Mouse (Mus musculus): ENCODE results near the gene Fes. TPM values are rescaled to one million over a fixed set of nuclear protein-coding genes. Genes with fewer than 3 reads are reported as not detected.

Fes gene
- polyA plus RNA-seq, 1 experiment from 2014 or later, result 18.2 TPM

DNA sequence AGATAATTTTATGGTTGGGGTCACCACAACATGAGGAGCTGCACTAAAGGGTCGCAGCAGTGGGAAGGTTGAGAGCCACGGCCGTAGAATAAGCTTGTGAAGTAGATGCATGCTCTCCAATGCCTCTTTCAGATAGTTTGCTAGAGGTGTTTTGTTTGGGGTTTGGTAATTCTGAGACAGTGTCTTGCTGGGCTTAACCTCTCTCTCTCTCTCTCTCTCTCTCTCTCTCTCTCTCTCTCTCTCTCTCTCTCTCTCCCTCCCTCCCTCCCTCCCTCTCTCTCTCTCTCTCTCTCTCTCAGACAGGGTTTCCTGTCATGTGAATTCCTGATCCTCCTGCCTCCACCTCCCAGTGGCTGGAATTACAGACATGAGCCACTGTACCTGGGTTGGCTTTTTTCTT is 13.0 kb downstream of the Fes start:
- WGBS (ENCODE audit: insufficient replicate concordance), result 71% methylated on average over 3 of the region's 3 CpGs
- H3K36me3 ChIP-seq (ENCODE audit: control insufficient read depth, insufficient read depth), result no peaks in the 10 kb centered on the region
- no peak overlapping the region for H3K4me2 ChIP-seq (ENCODE audit: low read depth, low read length)
- H3K27ac ChIP-seq (ENCODE audit: low read length), result no peak overlapping the region
- no peaks in the 10 kb centered on the region for H3K9me3 ChIP-seq (replicated peaks; ENCODE audit: control insufficient read depth, low read length)
- H3K4me3 ChIP-seq (ENCODE audit: low read depth, low read length), result no peak overlapping the region
- H3K9ac ChIP-seq (ENCODE audit: low read depth, low read length), result no peak overlapping the region
- no peak for ATAC-seq (ENCODE audit: low read depth)
- H3K4me1 ChIP-seq (ENCODE audit: control insufficient read depth, low read depth, low read length), result peaks cover 3% of the 10 kb centered on the region
- H3K27me3 ChIP-seq (ENCODE audit: control insufficient read depth, insufficient read depth, low read depth, low read length), result peaks cover 25% of the 10 kb centered on the region

DNA sequence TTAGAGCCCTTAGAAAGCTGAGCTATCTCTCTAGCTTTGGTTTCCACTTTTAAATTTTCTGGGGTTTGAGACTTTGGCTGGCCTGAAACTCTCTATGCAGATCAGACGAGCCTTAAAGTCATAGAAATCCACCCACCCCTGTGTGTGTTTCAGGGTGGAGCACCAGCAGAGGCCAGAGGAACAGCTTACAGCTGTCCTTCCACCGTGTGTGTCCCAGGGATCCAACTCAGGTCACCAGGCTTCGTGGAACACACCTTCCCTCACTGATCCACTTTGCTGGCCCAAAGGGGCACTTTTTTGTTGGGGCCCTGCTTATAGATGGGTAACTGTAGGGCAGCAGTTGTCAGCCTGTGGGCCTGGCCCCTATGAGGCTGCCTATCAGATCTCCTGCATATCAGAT is 13.5 kb downstream of the Fes start:
- Histone ChIP-seq H3K27me3 (ENCODE audit: control insufficient read depth, insufficient read depth, low read depth, low read length) (peaks cover 27% of the 10 kb centered on the region), H3K27ac (ENCODE audit: low read length) (no peak overlapping the region), H3K4me2 (ENCODE audit: low read depth, low read length) (no peak overlapping the region), H3K9me3 (replicated peaks; ENCODE audit: control insufficient read depth, low read length) (no peaks in the 10 kb centered on the region), H3K4me3 (ENCODE audit: low read depth, low read length) (no peak overlapping the region), H3K36me3 (ENCODE audit: control insufficient read depth, insufficient read depth) (no peaks in the 10 kb centered on the region), H3K9ac (ENCODE audit: low read depth, low read length) (no peak overlapping the region), H3K4me1 (ENCODE audit: control insufficient read depth, low read depth, low read length) (peaks cover 5% of the 10 kb centered on the region)
- 48% methylated on average over 3 of the region's 3 CpGs for WGBS (ENCODE audit: insufficient replicate concordance)
- ATAC-seq (ENCODE audit: low read depth), result no peak

DNA sequence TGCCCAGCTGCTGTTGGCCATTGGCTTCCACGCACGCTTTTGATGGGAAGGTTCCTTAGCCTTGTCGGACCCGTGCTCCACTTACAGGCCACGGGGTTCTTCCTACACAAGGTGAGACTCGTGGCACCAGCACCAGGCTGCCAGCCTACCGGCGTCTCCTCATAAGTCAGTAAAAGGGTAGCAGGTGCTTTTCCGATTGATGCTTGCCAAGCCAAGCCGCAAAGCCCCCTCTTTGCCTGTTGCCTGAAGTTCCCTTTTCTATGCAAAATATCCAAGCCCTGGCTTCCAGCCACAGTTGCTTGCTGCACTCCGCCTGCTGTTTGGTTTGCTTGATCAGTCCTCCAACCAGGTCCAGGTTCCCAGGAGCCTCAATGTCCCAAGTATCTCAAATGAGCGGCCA is 13.9 kb downstream of the Fes start:
- no peak overlapping the region for H3K4me2 ChIP-seq (ENCODE audit: low read depth, low read length)
- H3K4me1 ChIP-seq (ENCODE audit: control insufficient read depth, low read depth, low read length), result peaks cover 5% of the 10 kb centered on the region
- no peaks in the 10 kb centered on the region for H3K9me3 ChIP-seq (replicated peaks; ENCODE audit: control insufficient read depth, low read length)
- WGBS (ENCODE audit: insufficient replicate concordance), result 71% methylated on average over 12 of the region's 12 CpGs
- no peak overlapping the region for H3K9ac ChIP-seq (ENCODE audit: low read depth, low read length)
- ATAC-seq (ENCODE audit: low read depth), result no peak
- H3K36me3 ChIP-seq (ENCODE audit: control insufficient read depth, insufficient read depth), result no peaks in the 10 kb centered on the region
- no peak overlapping the region for H3K27ac ChIP-seq (ENCODE audit: low read length)
- no peak overlapping the region for H3K4me3 ChIP-seq (ENCODE audit: low read depth, low read length)
- H3K27me3 ChIP-seq (ENCODE audit: control insufficient read depth, insufficient read depth, low read depth, low read length), result peaks cover 27% of the 10 kb centered on the region

DNA sequence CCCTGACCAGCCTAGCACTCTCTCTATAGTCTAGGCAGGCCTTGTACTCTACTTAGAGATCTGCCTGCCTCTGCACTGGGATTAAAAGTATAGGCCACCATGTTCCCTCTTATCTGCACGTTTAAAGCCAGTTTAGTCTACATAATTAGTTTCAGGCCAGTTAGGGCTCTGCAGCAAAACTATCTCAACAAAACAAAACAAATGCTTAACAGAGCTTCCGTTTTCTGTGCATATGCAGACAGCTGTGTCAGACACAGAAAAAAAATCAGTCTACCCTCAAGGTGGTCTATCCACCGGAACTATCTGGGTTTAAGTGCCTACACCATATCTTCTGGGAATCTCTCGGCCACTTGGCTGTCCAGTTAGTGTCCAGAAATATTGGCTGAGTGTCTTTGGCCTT is 14.4 kb downstream of the Fes start:
- WGBS (ENCODE audit: insufficient replicate concordance), result 54% methylated on average over 4 of the region's 4 CpGs
- no peak overlapping the region for H3K4me2 ChIP-seq (ENCODE audit: low read depth, low read length)
- no peaks in the 10 kb centered on the region for H3K36me3 ChIP-seq (ENCODE audit: control insufficient read depth, insufficient read depth)
- peaks cover 5% of the 10 kb centered on the region for H3K4me1 ChIP-seq (ENCODE audit: control insufficient read depth, low read depth, low read length)
- no peak overlapping the region for H3K27ac ChIP-seq (ENCODE audit: low read length)
- peaks cover 27% of the 10 kb centered on the region for H3K27me3 ChIP-seq (ENCODE audit: control insufficient read depth, insufficient read depth, low read depth, low read length)
- no peak overlapping the region for H3K4me3 ChIP-seq (ENCODE audit: low read depth, low read length)
- H3K9me3 ChIP-seq (replicated peaks; ENCODE audit: control insufficient read depth, low read length), result no peaks in the 10 kb centered on the region
- ATAC-seq (ENCODE audit: low read depth), result no peak
- no peak overlapping the region for H3K9ac ChIP-seq (ENCODE audit: low read depth, low read length)

DNA sequence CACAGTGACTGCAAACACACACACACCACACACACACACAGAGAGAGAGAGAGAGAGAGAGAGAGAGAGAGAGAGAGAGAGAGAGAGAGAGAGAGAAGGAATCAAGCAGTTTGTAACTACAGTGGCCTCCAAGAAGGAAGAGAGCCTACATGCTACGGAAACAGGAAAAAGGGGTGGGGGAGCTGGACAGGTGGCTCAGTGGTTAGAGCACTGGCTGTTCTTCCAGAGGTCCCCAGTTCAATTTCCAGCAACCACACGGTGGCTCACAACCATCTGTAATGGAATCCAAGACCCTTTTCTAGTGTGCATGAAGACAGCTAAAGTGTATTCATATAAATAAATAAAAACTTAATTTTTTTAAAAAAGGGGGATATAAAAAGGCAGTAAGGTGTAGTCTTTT is 15.1 kb downstream of the Fes start:
- H3K9me3 ChIP-seq (replicated peaks; ENCODE audit: control insufficient read depth, low read length), result no peaks in the 10 kb centered on the region
- no peak overlapping the region for H3K27ac ChIP-seq (ENCODE audit: low read length)
- no peak overlapping the region for H3K4me2 ChIP-seq (ENCODE audit: low read depth, low read length)
- ATAC-seq (ENCODE audit: low read depth), result no peak
- no peak overlapping the region for H3K9ac ChIP-seq (ENCODE audit: low read depth, low read length)
- no peaks in the 10 kb centered on the region for H3K36me3 ChIP-seq (ENCODE audit: control insufficient read depth, insufficient read depth)
- 26% methylated on average over 2 of the region's 2 CpGs for WGBS (ENCODE audit: insufficient replicate concordance)
- peaks cover 5% of the 10 kb centered on the region for H3K4me1 ChIP-seq (ENCODE audit: control insufficient read depth, low read depth, low read length)
- no peak overlapping the region for H3K4me3 ChIP-seq (ENCODE audit: low read depth, low read length)
- H3K27me3 ChIP-seq (ENCODE audit: control insufficient read depth, insufficient read depth, low read depth, low read length), result peaks cover 27% of the 10 kb centered on the region

DNA sequence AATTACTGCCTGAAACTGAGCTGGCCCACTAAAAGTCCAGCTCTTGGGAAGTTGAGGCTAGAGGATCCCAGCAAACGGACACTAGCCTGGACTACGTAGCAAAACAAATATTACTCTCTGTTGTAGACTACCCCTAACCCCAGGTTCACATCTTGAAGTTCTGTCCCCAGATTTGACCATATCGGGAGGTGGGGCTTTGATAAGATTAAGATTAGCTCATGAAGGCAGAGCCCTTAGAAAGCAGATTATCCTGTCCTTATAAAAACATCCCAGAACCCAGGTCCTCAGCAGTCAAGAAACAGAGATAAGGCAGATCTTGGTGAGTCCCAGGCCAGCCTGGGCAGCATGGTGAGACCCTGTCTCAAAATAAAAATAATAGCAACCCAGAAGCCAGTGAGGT is 15.6 kb downstream of the Fes start:
- Histone ChIP-seq H3K4me2 (ENCODE audit: low read depth, low read length) (no peak overlapping the region), H3K4me1 (ENCODE audit: control insufficient read depth, low read depth, low read length) (peaks cover 5% of the 10 kb centered on the region), H3K36me3 (ENCODE audit: control insufficient read depth, insufficient read depth) (no peaks in the 10 kb centered on the region), H3K27me3 (ENCODE audit: control insufficient read depth, insufficient read depth, low read depth, low read length) (peaks cover 27% of the 10 kb centered on the region), H3K9me3 (replicated peaks; ENCODE audit: control insufficient read depth, low read length) (no peaks in the 10 kb centered on the region), H3K4me3 (ENCODE audit: low read depth, low read length) (no peak overlapping the region), H3K27ac (ENCODE audit: low read length) (no peak overlapping the region), H3K9ac (ENCODE audit: low read depth, low read length) (no peak overlapping the region; the same call in 1 of the 2 replicates)
- no peak for ATAC-seq (ENCODE audit: low read depth)
- WGBS (ENCODE audit: insufficient replicate concordance), result 51% methylated on average over 3 of the region's 3 CpGs

DNA sequence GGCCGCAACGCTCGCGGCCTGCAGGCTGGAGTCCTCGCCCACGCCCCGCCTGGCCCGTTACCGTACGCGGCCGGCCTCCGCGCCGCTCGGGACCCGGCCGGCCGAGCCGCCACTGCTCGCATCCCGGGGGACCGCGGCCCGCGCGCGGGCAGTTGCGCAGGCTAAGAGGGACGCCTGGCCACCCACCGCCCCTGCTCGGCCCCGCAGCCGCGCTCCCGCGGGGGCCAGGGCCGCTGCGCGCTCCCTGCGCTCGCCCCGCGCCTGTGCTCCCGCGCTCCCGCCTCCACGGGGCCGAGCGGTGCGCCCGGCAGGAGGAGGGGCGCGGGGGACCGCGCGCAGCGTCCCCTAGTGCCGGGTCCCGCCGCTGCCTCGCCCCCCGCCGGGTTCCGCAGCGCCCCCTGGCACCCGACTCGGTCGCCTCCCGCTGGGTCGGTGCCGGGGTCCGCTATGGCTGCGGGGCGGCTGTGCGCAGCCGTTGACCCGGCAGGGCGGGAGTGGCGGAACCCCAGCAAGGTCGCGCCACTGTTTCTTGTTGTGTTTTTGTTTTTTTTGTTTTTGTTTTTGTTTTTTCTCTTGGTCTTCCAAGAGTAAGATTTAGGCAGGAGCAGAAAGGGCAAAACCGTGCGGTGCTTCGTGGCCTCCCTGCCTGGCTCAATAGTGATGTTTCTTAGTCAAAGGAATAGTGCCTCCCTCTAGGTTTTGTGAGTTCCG is 16.6 kb downstream of the Fes start, which contains the start of gene Man2a2:
Gene Man2a2, minus strand, starts transcription at position 335 of the 711 bp plus-strand sequence.
- Histone ChIP-seq H3K4me2 (ENCODE audit: low read depth, low read length) (peak within 1 kb of the TSS; percentile 79), H3K27ac (ENCODE audit: low read length) (peak within 1 kb of the TSS; percentile 74), H3K36me3 (ENCODE audit: control insufficient read depth, insufficient read depth) (no peaks in the 10 kb centered on the region), H3K9me3 (replicated peaks; ENCODE audit: control insufficient read depth, low read length) (no peaks in the 10 kb centered on the region), H3K27me3 (ENCODE audit: control insufficient read depth, insufficient read depth, low read depth, low read length) (peaks cover 27% of the 10 kb centered on the region), H3K4me3 (ENCODE audit: low read depth, low read length) (peak within 1 kb of the TSS; percentile 73), H3K9ac (ENCODE audit: low read depth, low read length) (peak within 1 kb of the TSS; percentile 70), H3K4me1 (ENCODE audit: control insufficient read depth, low read depth, low read length) (peaks cover 5% of the 10 kb centered on the region)
- WGBS (ENCODE audit: insufficient replicate concordance), result under 1% methylated on average over 69 of the region's 86 CpGs
- ATAC-seq (ENCODE audit: low read depth), result peak; percentile 70

DNA sequence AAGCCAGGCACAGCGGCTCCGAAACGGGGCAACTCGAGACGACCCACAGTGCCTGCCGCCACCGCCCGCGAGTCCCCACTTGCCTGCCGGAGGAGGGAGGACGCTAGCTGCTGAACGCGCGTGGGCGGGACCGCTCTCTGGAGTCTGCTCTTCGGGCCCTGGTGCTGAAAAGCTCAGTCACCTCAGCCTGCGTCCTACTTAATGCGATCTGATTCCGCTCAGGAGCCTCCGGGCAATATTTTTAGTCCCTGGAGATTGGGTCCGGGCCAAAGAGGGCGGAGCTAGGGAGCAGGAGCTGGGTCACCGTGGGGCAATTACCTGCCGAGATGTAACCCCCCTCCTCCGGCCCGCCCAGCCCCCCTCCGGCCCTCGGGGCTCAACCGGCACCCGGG is 17.1 kb downstream of the Fes start:
- peak overlapping the region; percentile 79 for H3K4me2 ChIP-seq (ENCODE audit: low read depth, low read length)
- ATAC-seq (ENCODE audit: low read depth), result peak; percentile 46
- under 1% methylated on average over 28 of the region's 31 CpGs for WGBS (ENCODE audit: insufficient replicate concordance)
- peak overlapping the region; percentile 73 for H3K4me3 ChIP-seq (ENCODE audit: low read depth, low read length)
- H3K36me3 ChIP-seq (ENCODE audit: control insufficient read depth, insufficient read depth), result no peaks in the 10 kb centered on the region
- H3K9me3 ChIP-seq (replicated peaks; ENCODE audit: control insufficient read depth, low read length), result no peaks in the 10 kb centered on the region
- peak overlapping the region; percentile 74 for H3K27ac ChIP-seq (ENCODE audit: low read length)
- H3K9ac ChIP-seq (ENCODE audit: low read depth, low read length), result peak overlapping the region; percentile 70
- peaks cover 5% of the 10 kb centered on the region for H3K4me1 ChIP-seq (ENCODE audit: control insufficient read depth, low read depth, low read length)
- H3K27me3 ChIP-seq (ENCODE audit: control insufficient read depth, insufficient read depth, low read depth, low read length), result peaks cover 27% of the 10 kb centered on the region

DNA sequence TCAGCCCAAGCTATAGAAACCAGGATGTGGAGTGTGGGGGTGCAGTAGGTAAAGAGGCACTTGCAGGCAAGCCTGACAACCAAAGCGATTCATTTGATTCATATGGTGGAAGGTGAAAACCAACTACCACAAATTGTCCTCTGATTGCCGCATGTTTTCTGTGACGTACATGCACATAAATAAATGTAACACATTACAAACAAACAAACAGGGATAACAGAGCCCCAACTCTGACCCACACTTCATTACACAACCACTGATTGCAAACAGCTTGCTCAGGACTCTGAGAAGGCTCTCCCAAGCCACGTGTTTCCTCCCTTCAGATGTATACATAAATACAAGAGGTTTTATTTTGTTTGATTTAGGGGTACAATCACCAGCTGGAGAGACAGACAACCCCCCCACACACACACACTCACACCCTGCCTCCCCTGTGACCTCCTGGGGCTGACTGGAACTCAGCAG is 17.7 kb downstream of the Fes start:
- H3K9ac ChIP-seq (ENCODE audit: low read depth, low read length), result no peak overlapping the region
- 25% methylated on average over 4 of the region's 4 CpGs for WGBS (ENCODE audit: insufficient replicate concordance)

More for the DNA sequence above, 17.7 kb downstream of the Fes start:
- Histone ChIP-seq H3K4me1 (ENCODE audit: control insufficient read depth, low read depth, low read length) (peaks cover 5% of the 10 kb centered on the region), H3K27ac (ENCODE audit: low read length) (no peak overlapping the region; the same call in 1 of the 2 replicates), H3K9me3 (replicated peaks; ENCODE audit: control insufficient read depth, low read length) (no peaks in the 10 kb centered on the region), H3K4me2 (ENCODE audit: low read depth, low read length) (peak overlapping the region; percentile 79), H3K36me3 (ENCODE audit: control insufficient read depth, insufficient read depth) (no peaks in the 10 kb centered on the region), H3K4me3 (ENCODE audit: low read depth, low read length) (peak overlapping the region; percentile 73), H3K27me3 (ENCODE audit: control insufficient read depth, insufficient read depth, low read depth, low read length) (peaks cover 27% of the 10 kb centered on the region)
- peak; percentile 12; the same call in 1 of the 2 replicates for ATAC-seq (ENCODE audit: low read depth)

Data from liver, embryonic 16.5 days (tissue).